Mouse (Mus musculus) WW6 (cell line): Measurements from ENCODE around the gene Gm19935.

Experiments used
- DNase-seq: peaks from one replicate; pipeline ENCODE4 v3.0.0-alpha.2; 2013; ENCODE audit warnings: low read depth, low spot score

The Gm19935 gene

GRCm38 (mm10) chr8:90829825-90830224, 12.6 kb upstream of the Gm19935 start:
- no peak for DNase-seq

GRCm38 (mm10) chr8:90828987-90829740, 12.0 kb upstream of the Gm19935 start:
- DNase-seq, result no peak

GRCm38 (mm10) chr8:90828181-90828986, 11.2 kb upstream of the Gm19935 start, which contains the start of gene Chd9:
Chd9 (plus strand) TSS chr8:90828352.
- peak; percentile 92 for DNase-seq

- no peak for DNase-seq
These were observed 8.3 kb upstream of the Gm19935 start for GRCm38 (mm10) chr8:90825459-90825871.

GRCm38 (mm10) chr8:90822443-90822842, 5.2 kb upstream of the Gm19935 start:
- DNase-seq, result no peak

GRCm38 (mm10) chr8:90820321-90820696, 3.1 kb upstream of the Gm19935 start:
- no peak for DNase-seq

GRCm38 (mm10) chr8:90819561-90820320, 2.5 kb upstream of the Gm19935 start:
- no peak for DNase-seq

- DNase-seq, result no peak
These were observed 921 bp downstream of the Gm19935 start for GRCm38 (mm10) chr8:90816061-90816882.

- DNase-seq, result no peak
These were observed 3.4 kb downstream of the Gm19935 start for GRCm38 (mm10) chr8:90813602-90814320.

- DNase-seq, result no peak
These were observed 17.7 kb downstream of the Gm19935 start for GRCm38 (mm10) chr8:90799473-90799872.

GRCm38 (mm10) chr8:90794990-90795861, 22.0 kb downstream of the Gm19935 start:
- DNase-seq, result peak; percentile 63

- DNase-seq, result no peak
These were observed 23.5 kb downstream of the Gm19935 start for GRCm38 (mm10) chr8:90793710-90794109.

GRCm38 (mm10) chr8:90791616-90792015, 25.6 kb downstream of the Gm19935 start:
- DNase-seq, result no peak

GRCm38 (mm10) chr8:90769791-90770190, 47.4 kb downstream of the Gm19935 start:
- DNase-seq, result no peak
